Mouse (Mus musculus) midbrain, embryonic 13.5 days (tissue): ENCODE measurements around the gene Tnfrsf17. TPM values are rescaled to one million over a fixed set of nuclear protein-coding genes. Genes with fewer than 3 reads are reported as not detected.
"Not testable (repeated sequence)": the region's sequence is repeated elsewhere in the genome, so short reads cannot be mapped to it uniquely, and the experiment has no call there.

Experiments used
- ATAC-seq: fragments of 200-750 bp; cut with Nextera tagmentation; 2 replicates; pipeline ENCODE4 v1.8.0; 2017; ENCODE audit warnings: mild to moderate bottlenecking, moderate TSS enrichment, moderate library complexity
- H3K27ac ChIP-seq: fragments of 300-500 bp; sonication (generic); 2 replicates; pipeline ENCODE4 v1.5.1; 2015; ENCODE audit warnings: inconsistent platforms, mild to moderate bottlenecking, moderate library complexity
- H3K27me3 ChIP-seq: fragments of 300-500 bp; sonication (generic); 2 replicates; pipeline ENCODE4 v1.6.1; 2015; ENCODE audit warnings: mild to moderate bottlenecking, inconsistent platforms
- H3K36me3 ChIP-seq: fragments of 300-500 bp; sonication (generic); 2 replicates; pipeline ENCODE4 v1.6.1; 2015; ENCODE audit warnings: mild to moderate bottlenecking, inconsistent platforms
- H3K4me1 ChIP-seq: fragments of 300-500 bp; sonication (generic); replicated peaks from 2 replicates; pipeline ENCODE4 v1.6.1; 2015; ENCODE audit warnings: inconsistent platforms
- H3K4me2 ChIP-seq: fragments of 300-500 bp; sonication (generic); replicated peaks from 2 replicates; pipeline ENCODE4 v1.6.1; 2015; ENCODE audit warnings: moderate library complexity, mild to moderate bottlenecking, inconsistent platforms
- H3K4me3 ChIP-seq: fragments of 300-500 bp; sonication (generic); replicated peaks from 2 replicates; pipeline ENCODE4 v1.5.1; 2015; ENCODE audit warnings: mild to moderate bottlenecking, inconsistent platforms
- H3K9ac ChIP-seq: fragments of 300-500 bp; sonication (generic); replicated peaks from 2 replicates; pipeline ENCODE4 v1.6.1; 2015; ENCODE audit warnings: mild to moderate bottlenecking, inconsistent platforms
- H3K9me3 ChIP-seq: fragments of 300-500 bp; sonication (generic); 2 replicates; pipeline ENCODE4 v1.6.1; 2016; ENCODE audit warnings: mild to moderate bottlenecking, inconsistent platforms
- WGBS: fragments of 180-500 bp; shearing (Covaris S2); methylation state at CpG from one replicate; pipeline ENCODE4 v1.1.7; 2015; 5-methylcytosine and 5-hydroxymethylcytosine counted together
- polyA plus RNA-seq: library from polyadenylated mRNA; unstranded; fragments of >200 nt; fragmentation: Nextera tagmentation; extraction: Ambion mirVana; gene quantifications from 2 replicates; pipeline ENCODE4 v1.2.1, GENCODE M21; 2015

Tnfrsf17 gene
- 0.27 TPM in 1 of 2 replicates, not detected in the other for polyA plus RNA-seq

GRCm38 (mm10) chr16:11313512-11313911 lies at the start of gene Tnfrsf17:
Tnfrsf17 (plus strand) TSS chr16:11313812.
- H3K4me1 ChIP-seq, result no peaks in the 10 kb centered on the region
- H3K36me3 ChIP-seq, result no peaks in the 10 kb centered on the region
- H3K27me3 ChIP-seq, result no peaks in the 10 kb centered on the region
- no peaks in the 10 kb centered on the region for H3K9me3 ChIP-seq
- WGBS, result 67% methylated on average over 7 of the region's 7 CpGs
- no peak within 1 kb of the TSS for H3K4me3 ChIP-seq
- H3K27ac ChIP-seq, result no peak within 1 kb of the TSS
- H3K9ac ChIP-seq, result no peak within 1 kb of the TSS
- no peak for ATAC-seq
- no peak within 1 kb of the TSS for H3K4me2 ChIP-seq

GRCm38 (mm10) chr16:11266556-11266955 lies 47.1 kb upstream of the Tnfrsf17 start:
- Histone ChIP-seq H3K36me3 (no peaks in the 10 kb centered on the region), H3K27me3 (no peaks in the 10 kb centered on the region), H3K9me3 (no peaks in the 10 kb centered on the region), H3K27ac (no peak overlapping the region), H3K4me2 (no peak overlapping the region), H3K4me1 (no peaks in the 10 kb centered on the region), H3K9ac (no peak overlapping the region), H3K4me3 (no peak overlapping the region)
- WGBS, result 85% methylated on average over 2 of the region's 2 CpGs
- no peak for ATAC-seq

GRCm38 (mm10) chr16:11269808-11270207 lies 43.8 kb upstream of the Tnfrsf17 start:
- WGBS, result 36% methylated on average over 6 of the region's 6 CpGs
- no peaks in the 10 kb centered on the region for H3K27me3 ChIP-seq
- H3K27ac ChIP-seq, result no peak overlapping the region
- no peak overlapping the region for H3K4me2 ChIP-seq
- H3K9me3 ChIP-seq, result no peaks in the 10 kb centered on the region
- no peak overlapping the region for H3K9ac ChIP-seq
- no peak overlapping the region for H3K4me3 ChIP-seq
- H3K4me1 ChIP-seq, result no peaks in the 10 kb centered on the region
- no peak for ATAC-seq
- no peaks in the 10 kb centered on the region for H3K36me3 ChIP-seq

GRCm38 (mm10) chr16:11270642-11271041 lies 43.0 kb upstream of the Tnfrsf17 start:
- no peaks in the 10 kb centered on the region for H3K36me3 ChIP-seq
- no peaks in the 10 kb centered on the region for H3K27me3 ChIP-seq
- no peaks in the 10 kb centered on the region for H3K4me1 ChIP-seq
- 78% methylated on average over 2 of the region's 2 CpGs for WGBS
- H3K4me2 ChIP-seq, result no peak overlapping the region
- ATAC-seq, result no peak
- no peak overlapping the region for H3K4me3 ChIP-seq
- no peak overlapping the region for H3K27ac ChIP-seq
- no peaks in the 10 kb centered on the region for H3K9me3 ChIP-seq
- no peak overlapping the region for H3K9ac ChIP-seq

- Histone ChIP-seq H3K4me2 (no peak overlapping the region), H3K27me3 (no peaks in the 10 kb centered on the region), H3K9ac (no peak overlapping the region), H3K27ac (no peak overlapping the region), H3K36me3 (no peaks in the 10 kb centered on the region), H3K4me3 (no peak overlapping the region), H3K9me3 (no peaks in the 10 kb centered on the region), H3K4me1 (no peaks in the 10 kb centered on the region)
- ATAC-seq, result no peak
Observed at GRCm38 (mm10) chr16:11271073-11271472, 42.5 kb upstream of the Tnfrsf17 start.

GRCm38 (mm10) chr16:11276888-11277287 lies 36.7 kb upstream of the Tnfrsf17 start:
- no peak overlapping the region for H3K4me2 ChIP-seq
- no peak overlapping the region for H3K9ac ChIP-seq
- ATAC-seq, result no peak
- H3K4me3 ChIP-seq, result no peak overlapping the region
- H3K36me3 ChIP-seq, result no peaks in the 10 kb centered on the region
- H3K27ac ChIP-seq, result no peak overlapping the region
- no peaks in the 10 kb centered on the region for H3K9me3 ChIP-seq
- H3K4me1 ChIP-seq, result no peaks in the 10 kb centered on the region
- H3K27me3 ChIP-seq, result no peaks in the 10 kb centered on the region
- WGBS, result 35% methylated on average over 3 of the region's 3 CpGs

GRCm38 (mm10) chr16:11278778-11279177 lies 34.8 kb upstream of the Tnfrsf17 start:
- Histone ChIP-seq H3K36me3 (no peaks in the 10 kb centered on the region), H3K4me3 (no peak overlapping the region), H3K27ac (no peak overlapping the region), H3K4me1 (no peaks in the 10 kb centered on the region), H3K9me3 (no peaks in the 10 kb centered on the region), H3K27me3 (no peaks in the 10 kb centered on the region), H3K9ac (no peak overlapping the region), H3K4me2 (no peak overlapping the region)
- no peak for ATAC-seq
- WGBS, result 60% methylated on average over 6 of the region's 6 CpGs

GRCm38 (mm10) chr16:11282655-11283232 lies 30.9 kb upstream of the Tnfrsf17 start:
- Histone ChIP-seq H3K9me3 (no peaks in the 10 kb centered on the region), H3K36me3 (no peaks in the 10 kb centered on the region), H3K27me3 (no peaks in the 10 kb centered on the region), H3K27ac (no peak overlapping the region), H3K9ac (no peak overlapping the region), H3K4me3 (no peak overlapping the region), H3K4me2 (no peak overlapping the region), H3K4me1 (no peaks in the 10 kb centered on the region)
- ATAC-seq, result no peak
- 87% methylated on average over 5 of the region's 5 CpGs for WGBS

GRCm38 (mm10) chr16:11284881-11285280 lies 28.7 kb upstream of the Tnfrsf17 start:
- Histone ChIP-seq H3K9me3 (0 out of 2 replicates have a peak, but pooled peaks cover 3% of the 10 kb centered on the region), H3K4me3 (no peak overlapping the region), H3K9ac (no peak overlapping the region), H3K4me1 (no peaks in the 10 kb centered on the region), H3K36me3 (no peaks in the 10 kb centered on the region), H3K4me2 (no peak overlapping the region), H3K27ac (no peak overlapping the region), H3K27me3 (no peaks in the 10 kb centered on the region)
- 94% methylated on average over 2 of the region's 2 CpGs for WGBS
- ATAC-seq, result no peak

GRCm38 (mm10) chr16:11285949-11286348 lies 27.7 kb upstream of the Tnfrsf17 start:
- no peak for ATAC-seq
- no peak overlapping the region for H3K4me3 ChIP-seq
- 0 out of 2 replicates have a peak, but pooled peaks cover 3% of the 10 kb centered on the region for H3K9me3 ChIP-seq

GRCm38 (mm10) chr16:11288873-11289272 lies 24.7 kb upstream of the Tnfrsf17 start:
- not testable (repeated sequence) for H3K36me3 ChIP-seq, ATAC-seq
- 91% methylated on average over 8 of the region's 8 CpGs for WGBS

More at GRCm38 (mm10) chr16:11285949-11286348, 27.7 kb upstream of the Tnfrsf17 start:
- H3K4me1 ChIP-seq, result no peaks in the 10 kb centered on the region
- WGBS, result 90% methylated on average over 2 of the region's 2 CpGs
- no peak overlapping the region for H3K27ac ChIP-seq
- H3K9ac ChIP-seq, result no peak overlapping the region
- H3K27me3 ChIP-seq, result no peaks in the 10 kb centered on the region
- H3K4me2 ChIP-seq, result no peak overlapping the region
- H3K36me3 ChIP-seq, result no peaks in the 10 kb centered on the region

GRCm38 (mm10) chr16:11295583-11295982 lies 18.0 kb upstream of the Tnfrsf17 start:
- 69% methylated on average over 4 of the region's 4 CpGs for WGBS
- not testable (repeated sequence) for H3K9me3 ChIP-seq, ATAC-seq, H3K4me3 ChIP-seq, H3K27ac ChIP-seq, H3K27me3 ChIP-seq, H3K36me3 ChIP-seq, H3K9ac ChIP-seq, H3K4me2 ChIP-seq, H3K4me1 ChIP-seq

More at GRCm38 (mm10) chr16:11288873-11289272, 24.7 kb upstream of the Tnfrsf17 start:
- not testable (repeated sequence) for H3K9me3 ChIP-seq, H3K27me3 ChIP-seq, H3K4me3 ChIP-seq, H3K4me1 ChIP-seq, H3K4me2 ChIP-seq, H3K27ac ChIP-seq, H3K9ac ChIP-seq

GRCm38 (mm10) chr16:11297700-11298099 lies 15.9 kb upstream of the Tnfrsf17 start:
- not testable (repeated sequence) for ATAC-seq
- WGBS, result 71% methylated on average over 1 of the region's 1 CpGs

More at GRCm38 (mm10) chr16:11297700-11298099, 15.9 kb upstream of the Tnfrsf17 start:
- H3K4me1 ChIP-seq, H3K4me2 ChIP-seq, H3K36me3 ChIP-seq, H3K9me3 ChIP-seq, H3K9ac ChIP-seq, H3K27me3 ChIP-seq, H3K27ac ChIP-seq, H3K4me3 ChIP-seq: not testable (repeated sequence)
